Mouse (Mus musculus) activated CD4-positive, CD25-positive, alpha-beta regulatory T cell, adult 9 weeks (primary cell): ENCODE data around the gene Cpeb1. TPM values are rescaled to one million over a fixed set of nuclear protein-coding genes. Genes with fewer than 3 reads are reported as not detected.

Experiments used
- polyA plus RNA-seq: library from polyadenylated mRNA; unstranded; fragments of 100-300 nt; shearing (Covaris generic); gene quantifications from one replicate; pipeline ENCODE4 v1.2.1, GENCODE M21; 2017

The Cpeb1 gene
- 0.18 TPM for polyA plus RNA-seq

GRCm38 (mm10) chr7:81455155-81455651 is at the start of gene Cpeb1:
Cpeb1 (minus strand) TSS chr7:81455465.

DNA sequence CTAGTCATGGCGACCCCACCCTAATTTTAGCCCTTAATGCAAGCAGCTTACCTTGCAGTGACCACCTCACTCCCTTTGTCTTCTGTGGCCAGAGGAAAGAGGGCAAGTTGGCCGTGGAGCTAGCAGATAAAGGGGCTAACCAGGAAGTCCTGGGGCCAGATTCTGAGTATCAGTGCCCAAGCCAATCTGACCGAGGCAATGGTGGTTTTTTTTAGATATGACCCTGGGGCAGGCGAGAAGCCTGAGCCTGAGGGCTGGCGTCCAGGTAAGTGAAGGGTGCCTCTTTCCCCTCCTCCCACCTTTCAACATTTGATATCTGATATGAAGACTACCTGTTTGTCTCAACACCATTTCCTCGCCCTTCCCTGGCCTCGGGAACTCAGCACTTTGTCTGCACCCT is 42.9 kb upstream of the Cpeb1 start, which contains the start of gene BC048679:
Gene BC048679, minus strand, starts transcription at position 101 of the 400 bp plus-strand sequence.

DNA sequence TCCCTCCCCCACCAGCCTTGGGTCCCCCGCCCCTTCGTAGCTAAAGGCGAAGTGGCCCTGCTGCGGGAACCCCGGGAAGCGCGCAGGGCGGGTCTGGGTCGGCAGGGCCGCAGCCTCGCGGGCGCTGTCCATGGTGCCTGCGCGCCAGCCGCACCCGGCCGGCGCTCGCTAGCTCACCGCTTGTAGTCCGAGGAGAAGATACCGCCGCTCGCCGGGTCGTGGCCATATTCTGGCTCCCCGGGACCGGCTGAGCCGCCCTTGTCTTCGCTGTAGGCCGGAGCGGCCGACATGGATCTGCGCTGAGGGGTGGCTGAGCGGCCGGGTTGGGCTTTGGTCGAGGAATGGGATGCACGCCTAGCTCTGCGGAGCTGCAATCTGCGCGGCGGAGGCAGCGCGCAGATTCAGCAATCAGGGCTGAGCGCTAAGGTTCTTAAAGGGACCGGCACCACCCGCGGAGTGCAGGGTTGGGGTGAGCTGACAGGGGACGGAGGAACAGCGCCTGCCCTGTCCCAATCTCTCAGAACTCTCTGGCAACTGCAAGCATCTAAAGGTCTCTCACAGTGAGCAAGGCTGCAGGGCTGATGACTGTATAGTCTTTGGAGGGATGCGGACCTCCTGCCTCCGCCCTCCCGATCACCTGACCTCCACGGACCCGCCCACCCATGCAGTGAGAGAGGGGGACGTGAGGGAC is 38.2 kb upstream of the Cpeb1 start, which contains the start of gene Ap3b2:
Gene Ap3b2, minus strand, starts transcription at position 595 of the 691 bp plus-strand sequence.

DNA sequence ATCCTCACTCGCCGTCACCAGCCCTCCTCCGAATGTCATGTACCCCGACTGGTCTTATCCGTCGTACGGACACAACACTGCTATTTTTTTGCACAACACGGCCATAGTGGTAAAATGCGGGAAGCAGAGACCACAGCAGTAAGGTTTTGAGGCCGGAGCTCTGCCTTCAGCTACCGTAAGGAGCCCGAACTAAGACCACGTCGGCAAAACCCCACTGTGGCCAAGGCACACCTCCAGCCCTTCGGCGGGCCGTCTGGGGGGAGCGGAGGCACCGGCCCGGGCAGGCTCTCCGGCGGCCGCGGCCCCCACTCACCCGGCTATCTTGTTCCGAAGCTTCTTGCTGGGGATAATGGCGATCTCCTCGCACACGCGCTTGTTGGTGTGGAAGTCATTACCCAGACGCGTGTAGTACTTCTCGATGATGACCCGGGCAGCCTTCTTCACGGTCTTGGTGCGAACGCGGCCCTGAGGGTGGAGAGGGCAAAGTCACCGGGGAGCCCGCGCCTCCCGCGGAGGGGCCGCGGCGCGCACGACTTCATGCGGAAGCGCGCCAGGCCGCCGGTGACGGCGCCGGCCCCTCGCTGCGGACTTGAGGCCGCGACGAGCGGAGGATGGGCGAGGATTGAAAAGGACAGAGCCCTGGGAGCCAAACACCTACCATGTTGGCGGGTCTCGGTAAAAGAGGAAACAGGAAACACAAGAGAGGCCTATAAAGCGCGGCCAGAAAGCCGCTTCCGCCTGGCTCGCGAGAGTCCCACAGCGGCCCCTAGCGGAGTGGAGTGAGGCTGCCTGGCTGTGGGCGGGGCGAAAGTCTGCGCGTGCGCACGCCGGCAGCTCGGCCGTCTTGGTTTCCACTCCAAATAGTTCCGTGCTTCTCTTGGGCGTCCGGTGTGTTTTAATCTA is 110.5 kb downstream of the Cpeb1 start, which contains the start of gene Rps17:
Gene Rps17, minus strand, starts transcription at position 711 of the 903 bp plus-strand sequence.

Other genes with a start within 250 kb of the Cpeb1 start
- gene Pde8a, start 241.9 kb downstream of the Cpeb1 start, polyA plus RNA-seq, result 1.1 TPM
- 880 TPM for gene Rps17, start 110.2 kb downstream of the Cpeb1 start, polyA plus RNA-seq
- gene Ap3b2, start 38.5 kb upstream of the Cpeb1 start, polyA plus RNA-seq, result not detected
- gene BC048679, start 42.8 kb upstream of the Cpeb1 start, polyA plus RNA-seq, result not detected
- 8.0 TPM for gene Fsd2, start 111.5 kb upstream of the Cpeb1 start, polyA plus RNA-seq
- gene Whamm, start 115.8 kb upstream of the Cpeb1 start, polyA plus RNA-seq, result 2.2 TPM